Mouse (Mus musculus) adrenal gland, postnatal 0 days (tissue): Measurements from ENCODE around the gene Mindy3. TPM values are rescaled to one million over a fixed set of nuclear protein-coding genes. Genes with fewer than 3 reads are reported as not detected.

Source experiments
- polyA plus RNA-seq: library from polyadenylated mRNA; unstranded; fragments of >200 nt; fragmentation: Nextera tagmentation; extraction: Ambion mirVana; gene quantifications from 2 replicates; pipeline ENCODE4 v1.2.1, GENCODE M21; 2015

The Mindy3 gene
- 17.6 and 24.5 TPM in 2 replicates for polyA plus RNA-seq

GRCm38 (mm10) chr2:12419262-12419655 is at the start of gene Mindy3:
Gene Mindy3 (minus strand): TSS chr2:12419470.

DNA sequence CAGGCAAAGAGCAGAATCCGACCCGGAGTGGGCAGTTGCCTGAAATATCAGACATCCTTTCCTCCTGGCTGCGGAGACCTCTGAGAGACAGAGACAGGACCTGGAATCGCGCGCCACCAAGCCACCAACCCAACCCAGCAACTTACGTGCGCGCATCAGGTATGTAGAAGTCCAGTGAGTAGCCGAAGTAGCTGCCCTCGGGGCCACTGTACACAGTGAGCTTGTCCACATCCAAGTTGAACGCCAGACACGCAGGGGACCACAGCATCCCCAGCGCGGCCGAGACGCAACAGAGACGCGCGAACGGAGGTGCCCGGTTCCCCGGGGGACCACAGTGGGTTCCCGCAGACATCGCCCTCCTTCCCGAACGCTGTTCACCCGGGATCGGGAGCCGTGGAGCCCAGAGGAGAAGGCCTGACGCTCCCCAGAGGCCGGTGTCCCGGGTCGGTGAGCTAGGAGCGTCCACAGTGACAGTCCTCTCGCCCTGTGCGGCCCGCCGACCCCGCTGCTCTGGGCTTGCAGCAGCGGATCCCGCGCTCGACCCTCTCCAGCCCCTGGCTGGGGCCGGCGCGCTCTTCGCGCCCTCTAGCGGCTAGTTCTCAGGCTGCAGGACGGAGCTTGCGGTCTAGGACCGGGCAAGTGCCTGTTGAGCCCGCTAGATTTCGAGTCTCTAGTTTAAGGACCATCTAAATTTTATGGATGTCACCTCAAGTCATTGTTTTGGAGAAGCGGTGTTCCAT is 117.7 kb downstream of the Mindy3 start, which contains the start of gene Itga8:
Gene Itga8, minus strand, starts transcription at position 492 of the 740 bp plus-strand sequence.

Other genes starting within 250 kb of the Mindy3 start
- 6.7 and 8.1 TPM in 2 replicates for gene Itga8, start 117.5 kb downstream of the Mindy3 start, polyA plus RNA-seq